Mouse (Mus musculus) hindbrain, embryonic 16.5 days (tissue): ENCODE measurements at regions not wholly inside any gene's neighbourhood (a gene's known extent, or its start where the extent isn't known, plus 50 kb on each side); places are given as distances from the start of the nearest gene placed in this dataset.
A peak's percentile ranks its signal among the peaks of the same experiment; 100 is the strongest.

Experiments used
- ATAC-seq: fragments of 200-750 bp; cut with Nextera tagmentation; 2 replicates; pipeline ENCODE4 v1.8.0; 2017; ENCODE audit warnings: moderate TSS enrichment, moderate library complexity
- H3K27ac ChIP-seq: fragments of 300-500 bp; sonication (generic); 2 replicates; pipeline ENCODE4 v1.5.1; 2014; ENCODE audit warnings: low read depth, mild to moderate bottlenecking, control low read depth, low read length, moderate library complexity
- H3K27me3 ChIP-seq: fragments of 300-500 bp; sonication (generic); replicated peaks from 2 replicates; pipeline ENCODE4 v1.6.1; 2014; ENCODE audit warnings: low read length; ENCODE audit not compliant: control insufficient read depth, insufficient read depth
- H3K36me3 ChIP-seq: fragments of 300-500 bp; sonication (generic); 2 replicates; pipeline ENCODE4 v1.6.1; 2014; ENCODE audit warnings: mild to moderate bottlenecking, low read length, moderate library complexity, mixed read lengths; ENCODE audit not compliant: control insufficient read depth, insufficient read depth
- H3K4me1 ChIP-seq: fragments of 300-500 bp; sonication (generic); 2 replicates; pipeline ENCODE4 v1.6.1; 2014; ENCODE audit warnings: low read depth, low read length; ENCODE audit not compliant: control insufficient read depth, insufficient read depth
- H3K4me2 ChIP-seq: fragments of 300-500 bp; sonication (generic); 2 replicates; pipeline ENCODE4 v1.6.1; 2014; ENCODE audit warnings: mild to moderate bottlenecking, low read length, control low read depth, moderate library complexity
- H3K4me3 ChIP-seq: fragments of 300-500 bp; sonication (generic); 2 replicates; pipeline ENCODE4 v1.5.1; 2014; ENCODE audit warnings: mild to moderate bottlenecking, low read length, control low read depth, moderate library complexity
- H3K9ac ChIP-seq: fragments of 300-500 bp; sonication (generic); 2 replicates; pipeline ENCODE4 v1.6.1; 2014; ENCODE audit warnings: low read depth, mild to moderate bottlenecking, control low read depth, low read length, moderate library complexity
- H3K9me3 ChIP-seq: fragments of 300-500 bp; sonication (generic); 2 replicates; pipeline ENCODE4 v1.6.1; 2014; ENCODE audit warnings: mild to moderate bottlenecking, low read length, moderate library complexity; ENCODE audit not compliant: control insufficient read depth
- WGBS: fragments of 180-500 bp; shearing (Covaris S2); extraction: QIAGEN DNeasy Blood & Tissue Kit; methylation state at CpG from one replicate; pipeline ENCODE4 v1.1.7; 2014; 5-methylcytosine and 5-hydroxymethylcytosine counted together

GRCm38 (mm10) chr3:128199466-128199865 lies 303.3 kb upstream of the Fam241a start:
- H3K9ac ChIP-seq: no peak overlapping the region
- H3K4me2 ChIP-seq: no peak overlapping the region
- no peak overlapping the region for H3K4me3 ChIP-seq
- WGBS: 92% methylated on average over 2 of the region's 2 CpGs
- no peaks in the 10 kb centered on the region for H3K36me3 ChIP-seq
- H3K9me3 ChIP-seq: no peaks in the 10 kb centered on the region
- H3K27ac ChIP-seq: no peak overlapping the region
- no peaks in the 10 kb centered on the region for H3K4me1 ChIP-seq
- ATAC-seq: no peak
- no peaks in the 10 kb centered on the region for H3K27me3 ChIP-seq

GRCm38 (mm10) chr3:128192046-128192800 lies 296.1 kb upstream of the Fam241a start:
- Histone ChIP-seq H3K36me3 (no peaks in the 10 kb centered on the region), H3K9me3 (no peaks in the 10 kb centered on the region), H3K4me2 (no peak overlapping the region), H3K27me3 (no peaks in the 10 kb centered on the region), H3K4me1 (no peaks in the 10 kb centered on the region), H3K9ac (no peak overlapping the region), H3K27ac (no peak overlapping the region), H3K4me3 (no peak overlapping the region)
- ATAC-seq: no peak
- 64% methylated on average over 17 of the region's 17 CpGs for WGBS

DNA sequence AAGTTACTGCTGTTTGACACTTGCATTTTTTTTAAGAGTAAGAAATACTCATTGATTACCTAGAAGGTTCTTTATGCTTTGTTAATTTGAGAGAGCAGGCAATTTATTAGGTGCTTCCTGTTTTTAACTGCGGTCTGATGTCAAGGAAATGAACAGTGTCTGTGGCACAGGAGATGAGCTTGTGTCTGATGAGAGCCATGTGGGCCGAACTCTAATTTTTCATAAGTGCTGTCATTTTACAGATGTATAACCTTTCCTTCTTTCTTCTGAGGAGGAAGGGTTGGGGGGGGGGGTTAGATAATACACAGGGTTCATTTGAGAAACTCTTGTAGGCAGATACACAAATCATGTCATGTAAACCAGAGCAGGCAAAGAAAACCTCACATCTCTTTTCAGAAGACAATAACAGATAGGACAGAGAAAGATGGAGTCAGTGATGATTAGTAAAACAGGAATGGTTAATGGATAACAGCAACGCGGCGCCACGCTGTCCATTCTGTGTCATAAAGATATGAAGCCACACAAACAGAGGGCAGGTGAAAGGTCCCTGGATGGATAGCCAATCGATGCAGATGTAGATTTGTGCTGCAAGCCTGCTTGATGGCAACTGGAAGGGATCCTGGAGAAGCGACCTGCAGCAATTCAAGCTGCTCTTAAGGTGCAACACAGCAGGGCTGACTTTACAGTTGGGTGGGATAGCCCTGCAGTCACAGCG lies 291.4 kb upstream of the Fam241a start:
- Histone ChIP-seq H3K36me3 (no peaks in the 10 kb centered on the region), H3K9me3 (no peaks in the 10 kb centered on the region), H3K4me2 (no peak overlapping the region), H3K27ac (no peak overlapping the region), H3K4me1 (no peaks in the 10 kb centered on the region), H3K9ac (no peak overlapping the region), H3K4me3 (no peak overlapping the region), H3K27me3 (no peaks in the 10 kb centered on the region)
- no peak for ATAC-seq
- 87% methylated on average over 9 of the region's 9 CpGs for WGBS

DNA sequence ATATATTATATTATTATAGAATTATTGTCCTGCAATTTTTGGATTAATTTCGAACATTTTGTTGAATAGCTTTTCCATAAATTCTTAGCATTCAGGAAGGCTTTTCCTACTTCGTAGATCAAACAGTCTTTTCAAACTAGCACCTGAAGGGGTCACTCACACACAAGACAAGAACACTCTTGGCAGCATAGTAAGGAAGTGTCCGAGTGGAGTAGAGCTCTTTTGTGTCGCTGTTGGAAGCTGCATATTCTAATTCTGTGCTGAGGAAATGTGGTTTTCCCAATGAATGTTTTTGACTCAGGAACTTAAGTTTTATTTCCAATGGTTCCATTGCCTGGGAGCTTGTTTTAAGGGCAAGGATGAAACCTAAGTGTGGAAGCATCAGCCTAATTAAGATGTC lies 290.2 kb upstream of the Fam241a start:
- Histone ChIP-seq H3K4me2 (no peak overlapping the region), H3K36me3 (no peaks in the 10 kb centered on the region), H3K27ac (no peak overlapping the region), H3K9me3 (no peaks in the 10 kb centered on the region), H3K4me1 (no peaks in the 10 kb centered on the region), H3K27me3 (no peaks in the 10 kb centered on the region), H3K9ac (no peak overlapping the region), H3K4me3 (no peak overlapping the region)
- peak; percentile 73; the same call in 1 of the 2 replicates for ATAC-seq
- 17% methylated on average over 4 of the region's 4 CpGs for WGBS

DNA sequence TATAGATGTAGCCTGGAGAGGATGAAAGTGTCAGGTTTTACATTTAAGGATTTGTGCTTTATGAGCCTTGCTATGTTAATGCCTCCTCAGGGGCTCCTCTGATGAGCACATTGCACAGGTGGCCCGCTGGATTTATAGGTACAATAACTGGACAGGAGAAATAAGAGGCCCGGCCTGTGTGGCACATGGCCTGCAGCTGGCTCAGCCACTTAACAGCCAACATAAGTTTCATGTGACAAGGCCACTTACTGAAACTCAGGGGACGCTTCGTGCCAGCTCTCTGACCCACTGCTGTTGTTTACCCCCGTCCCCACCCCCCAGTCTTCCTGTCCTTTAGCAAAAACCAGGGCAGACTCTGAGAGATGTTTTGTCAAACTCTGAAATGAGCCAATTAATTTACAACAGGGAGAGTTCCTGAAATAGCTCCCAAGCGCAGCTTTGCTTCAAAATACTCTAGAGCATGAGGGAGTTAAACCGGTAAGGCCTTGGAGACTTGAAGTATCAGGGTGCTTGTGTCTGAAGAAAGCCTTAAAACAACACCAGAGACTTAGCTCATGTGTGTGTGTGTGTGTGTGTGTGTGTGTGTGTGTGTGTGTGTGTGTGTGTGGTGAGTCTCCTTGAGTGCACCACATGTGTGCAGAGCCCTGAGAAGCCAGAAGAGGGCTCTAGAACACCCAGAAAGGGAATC lies 285.2 kb upstream of the Fam241a start:
- no peaks in the 10 kb centered on the region for H3K27me3 ChIP-seq
- no peaks in the 10 kb centered on the region for H3K36me3 ChIP-seq
- no peak overlapping the region for H3K9ac ChIP-seq
- 70% methylated on average over 7 of the region's 7 CpGs for WGBS
- H3K4me3 ChIP-seq: no peak overlapping the region
- H3K4me2 ChIP-seq: no peak overlapping the region
- no peak overlapping the region for H3K27ac ChIP-seq
- no peaks in the 10 kb centered on the region for H3K4me1 ChIP-seq
- H3K9me3 ChIP-seq: no peaks in the 10 kb centered on the region
- ATAC-seq: peak; percentile 52; the same call in 1 of the 2 replicates

DNA sequence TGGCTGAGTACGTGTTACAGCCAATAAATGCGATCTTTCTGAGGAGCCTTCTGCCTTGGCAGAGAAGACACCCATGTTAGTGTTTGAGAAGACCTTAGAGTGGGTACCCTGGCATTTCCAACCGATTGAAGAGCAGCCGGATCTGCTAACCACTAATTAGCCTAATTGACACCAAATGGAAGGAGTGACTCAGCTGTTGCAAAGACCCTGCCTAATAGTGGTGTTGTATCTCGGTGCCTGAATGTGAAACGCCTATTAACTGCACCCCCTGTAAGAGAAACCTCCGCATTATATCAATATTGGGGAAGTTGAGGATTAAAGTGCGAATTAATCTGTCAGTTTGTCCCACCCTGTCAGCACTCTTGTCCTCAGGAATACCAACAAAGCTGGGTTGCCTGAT lies 253.1 kb upstream of the Fam241a start:
- no peak overlapping the region for H3K27ac ChIP-seq
- no peaks in the 10 kb centered on the region for H3K9me3 ChIP-seq
- H3K9ac ChIP-seq: no peak overlapping the region
- H3K36me3 ChIP-seq: no peaks in the 10 kb centered on the region
- no peak for ATAC-seq
- H3K4me2 ChIP-seq: no peak overlapping the region
- H3K4me3 ChIP-seq: no peak overlapping the region
- no peaks in the 10 kb centered on the region for H3K27me3 ChIP-seq
- WGBS: 74% methylated on average over 8 of the region's 8 CpGs
- no peaks in the 10 kb centered on the region for H3K4me1 ChIP-seq

- Histone ChIP-seq H3K4me3 (no peak overlapping the region), H3K4me1 (no peaks in the 10 kb centered on the region), H3K27me3 (no peaks in the 10 kb centered on the region), H3K9ac (no peak overlapping the region), H3K27ac (no peak overlapping the region), H3K36me3 (no peaks in the 10 kb centered on the region), H3K9me3 (no peaks in the 10 kb centered on the region), H3K4me2 (no peak overlapping the region)
- no peak for ATAC-seq
- 79% methylated on average over 7 of the region's 7 CpGs for WGBS
Observed at GRCm38 (mm10) chr3:128145329-128145728, 249.2 kb upstream of the Fam241a start.

DNA sequence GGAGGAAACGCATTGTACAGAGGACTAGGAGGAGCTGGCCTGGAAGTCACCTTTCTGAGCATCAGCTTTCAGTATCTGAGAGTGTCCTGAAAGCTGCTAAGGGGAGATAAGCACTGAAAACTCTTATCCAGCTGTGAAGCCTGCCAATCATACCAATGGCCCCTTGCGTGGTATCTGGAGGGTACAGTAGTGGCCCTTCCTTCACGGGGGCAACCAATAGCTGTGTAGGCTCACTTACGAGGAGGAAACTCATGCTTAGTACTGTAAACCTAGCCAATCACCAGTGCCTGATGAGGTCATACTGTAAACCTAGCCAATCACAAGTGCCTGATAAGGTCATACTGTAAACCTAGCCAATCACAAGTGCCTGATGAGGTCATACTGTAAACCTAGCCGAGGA lies 231.7 kb upstream of the Fam241a start:
- Histone ChIP-seq H3K9me3 (no peaks in the 10 kb centered on the region), H3K36me3 (no peaks in the 10 kb centered on the region), H3K9ac (no peak overlapping the region), H3K27me3 (no peaks in the 10 kb centered on the region), H3K4me1 (no peaks in the 10 kb centered on the region), H3K27ac (no peak overlapping the region), H3K4me2 (no peak overlapping the region), H3K4me3 (no peak overlapping the region)
- ATAC-seq: no peak
- 88% methylated on average over 5 of the region's 5 CpGs for WGBS

GRCm38 (mm10) chr3:128126664-128127063 lies 230.5 kb upstream of the Fam241a start:
- Histone ChIP-seq H3K4me3 (no peak overlapping the region), H3K9me3 (no peaks in the 10 kb centered on the region), H3K4me2 (no peak overlapping the region), H3K36me3 (no peaks in the 10 kb centered on the region), H3K9ac (no peak overlapping the region), H3K27ac (no peak overlapping the region), H3K4me1 (no peaks in the 10 kb centered on the region), H3K27me3 (no peaks in the 10 kb centered on the region)
- 79% methylated on average over 3 of the region's 3 CpGs for WGBS
- no peak for ATAC-seq
